Mouse (Mus musculus): ENCODE measurements around the gene Kpnb1.

- TF ChIP-seq CTCF (IDR thresholded peaks at IDR 0.05; ENCODE audit: low read depth) (no peak), EP300 (IDR thresholded peaks at IDR 0.05; ENCODE audit: low read depth) (no peak)
Observed at GRCm38 (mm10) chr11:97120221-97120620, 67.5 kb downstream of the Kpnb1 start.
